Mouse (Mus musculus) liver, adult 2 months (tissue): ENCODE measurements around the gene Cic. TPM values are rescaled to one million over a fixed set of nuclear protein-coding genes. Genes with fewer than 3 reads are reported as not detected.

Source experiments
- DNase-seq: peaks from one replicate; pipeline ENCODE4 v3.0.0-alpha.2; 2011; ENCODE audit warnings: low read depth, low spot score; ENCODE audit errors: extremely low read depth
- H3K27ac ChIP-seq: fragments of 200-500 bp; replicated peaks from 2 replicates; pipeline ENCODE4 v1.5.1; 2012; ENCODE audit warnings: low read depth, mild to moderate bottlenecking, control low read depth, inconsistent platforms, low read length; ENCODE audit not compliant: insufficient read depth
- H3K27me3 ChIP-seq: fragments of 200-500 bp; 2 replicates; pipeline ENCODE4 v1.6.1; 2012; ENCODE audit warnings: mild to moderate bottlenecking, moderate library complexity, low read length, inconsistent platforms; ENCODE audit not compliant: control insufficient read depth, insufficient read depth
- H3K36me3 ChIP-seq: fragments of 200-500 bp; 2 replicates; pipeline ENCODE4 v1.6.1; 2012; ENCODE audit warnings: low read length, inconsistent platforms; ENCODE audit not compliant: control insufficient read depth, insufficient read depth
- H3K4me1 ChIP-seq: fragments of 200-500 bp; 2 replicates; pipeline ENCODE4 v1.6.1; 2011; ENCODE audit warnings: low read length; ENCODE audit not compliant: control insufficient read depth, insufficient read depth
- H3K4me3 ChIP-seq: fragments of 200-500 bp; 2 replicates; pipeline ENCODE4 v1.5.1; 2011; ENCODE audit warnings: low read depth, mild to moderate bottlenecking, control low read depth, low read length, moderate library complexity; ENCODE audit not compliant: insufficient read depth
- H3K79me2 ChIP-seq: fragments of 200-500 bp; 2 replicates; pipeline ENCODE4 v1.6.1; 2012; ENCODE audit warnings: inconsistent platforms, mild to moderate bottlenecking, low read length, moderate library complexity; ENCODE audit not compliant: control insufficient read depth, insufficient read depth
- H3K9ac ChIP-seq: fragments of 200-500 bp; 2 replicates; pipeline ENCODE4 v1.6.1; 2012; ENCODE audit warnings: low read depth, mild to moderate bottlenecking, control low read depth, inconsistent platforms, low read length
- CTCF ChIP-seq: fragments of 200-500 bp; IDR thresholded peaks from 2 replicates; pipeline ENCODE4 v1.5.1; 2011; ENCODE audit warnings: low read depth, low read length, control low read depth
- POLR2A ChIP-seq: fragments of 200-500 bp; IDR thresholded peaks from 2 replicates; pipeline ENCODE4 v1.6.1; 2011; ENCODE audit warnings: low read length, control low read depth; ENCODE audit not compliant: insufficient read depth; ENCODE audit errors: extremely low read depth
- WGBS: fragments of 180-500 bp; shearing (Covaris S2); methylation state at CpG from one replicate; pipeline ENCODE4 v1.1.7; 2018; 5-methylcytosine and 5-hydroxymethylcytosine counted together
- polyA plus RNA-seq: library from polyadenylated mRNA; depleted of rRNA; stranded (reverse); fragments of >200 nt; gene quantifications from 2 replicates; pipeline ENCODE4 v1.2.3, GENCODE M21; 2012
- total RNA-seq: library from RNA; depleted of rRNA; stranded (reverse); fragments of >200 nt; gene quantifications from 2 replicates; pipeline ENCODE4 v1.2.3, GENCODE M21; 2014

The Cic gene
- total and polyA plus RNA-seq, 2 experiments = 5.3 to 23.3 TPM

DNA sequence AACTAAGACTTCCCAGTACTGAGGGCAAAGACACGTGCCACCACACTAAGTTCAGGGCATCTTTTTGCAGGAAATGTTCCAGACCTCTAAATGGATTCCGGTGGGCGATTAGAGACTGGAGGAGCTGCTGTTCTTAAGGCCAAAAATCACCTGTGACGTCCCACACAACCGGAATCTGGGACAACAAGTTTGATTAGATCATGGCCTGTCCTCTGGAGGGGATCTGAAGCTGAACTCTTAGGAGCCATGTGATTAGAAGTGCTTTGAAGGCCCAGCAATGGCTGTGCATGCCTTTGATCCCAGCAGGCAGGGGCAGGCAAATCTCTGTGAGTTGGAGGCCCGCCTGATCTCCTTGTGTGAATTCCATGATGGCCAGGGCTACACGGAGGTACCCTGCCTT lies 26.9 kb upstream of the Cic start:
- Histone ChIP-seq H3K36me3 (peaks cover 4% of the 10 kb centered on the region; the same call in 1 of the 2 replicates), H3K27me3 (no peaks in the 10 kb centered on the region), H3K4me1 (peaks cover 6% of the 10 kb centered on the region), H3K79me2 (peaks cover 17% of the 10 kb centered on the region; the same call in 1 of the 2 replicates), H3K4me3 (no peak overlapping the region), H3K27ac (no peak overlapping the region), H3K9ac (no peak overlapping the region)
- 80% methylated on average over 7 of the region's 7 CpGs for WGBS
- no peak for DNase-seq
- TF ChIP-seq CTCF = no peak
- TF ChIP-seq POLR2A = no peak

DNA sequence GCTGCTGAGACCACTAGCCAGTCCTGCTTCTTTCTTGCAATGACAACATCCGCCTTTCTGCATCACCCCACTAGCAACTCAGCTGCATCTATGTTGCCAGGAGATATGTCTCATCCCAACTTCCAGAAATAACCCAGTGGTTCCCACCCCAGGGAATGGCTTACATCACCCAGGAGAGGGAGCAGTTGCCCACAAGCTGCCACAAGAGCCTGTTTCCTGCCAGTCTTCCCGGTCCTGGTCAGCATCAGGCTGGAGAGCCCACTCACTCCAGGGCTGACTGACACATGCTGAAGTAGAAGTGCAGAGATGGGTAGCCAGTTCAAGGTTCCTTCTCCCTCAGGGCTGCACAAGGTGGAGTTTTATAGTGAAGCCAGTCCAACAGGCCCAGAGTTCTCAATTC lies 26.4 kb upstream of the Cic start:
- Histone ChIP-seq H3K79me2 (peaks cover 18% of the 10 kb centered on the region; the same call in 1 of the 2 replicates), H3K27me3 (no peaks in the 10 kb centered on the region), H3K9ac (no peak overlapping the region), H3K4me3 (no peak overlapping the region), H3K36me3 (peaks cover 4% of the 10 kb centered on the region; the same call in 1 of the 2 replicates), H3K27ac (no peak overlapping the region), H3K4me1 (peaks cover 3% of the 10 kb centered on the region)
- TF ChIP-seq POLR2A = no peak
- TF ChIP-seq CTCF = peak; percentile 82
- WGBS = 33% methylated on average over 2 of the region's 2 CpGs
- DNase-seq = peak; percentile 49

DNA sequence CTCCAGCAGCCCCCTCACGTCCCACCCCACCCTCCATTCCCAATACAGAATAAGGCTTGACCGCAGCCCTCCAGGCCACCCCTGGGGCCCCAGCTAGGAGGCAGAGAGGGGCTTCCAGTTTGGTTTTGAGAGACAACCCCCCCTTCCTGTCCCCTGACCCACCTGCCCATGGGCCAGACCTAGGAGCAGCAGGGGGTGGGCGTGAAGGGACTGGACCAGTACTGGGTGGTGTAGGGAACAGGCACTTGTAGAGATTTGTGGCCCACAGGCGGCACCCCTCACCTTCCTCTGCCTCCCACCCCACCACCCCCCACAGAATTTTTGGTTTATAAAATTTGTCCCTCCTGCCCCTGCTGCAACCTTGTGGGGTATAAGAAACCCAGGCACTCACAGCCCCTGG lies 24.1 kb upstream of the Cic start:
- H3K79me2 ChIP-seq = peaks cover 24% of the 10 kb centered on the region; the same call in 1 of the 2 replicates
- DNase-seq = no peak
- no peak for TF ChIP-seq CTCF
- no peak for TF ChIP-seq POLR2A
- no peak overlapping the region for H3K4me3 ChIP-seq
- peaks cover 4% of the 10 kb centered on the region; the same call in 1 of the 2 replicates for H3K36me3 ChIP-seq
- WGBS = 98% methylated on average over 4 of the region's 4 CpGs
- no peak overlapping the region for H3K27ac ChIP-seq
- H3K9ac ChIP-seq = no peak overlapping the region
- no peaks in the 10 kb centered on the region for H3K27me3 ChIP-seq
- H3K4me1 ChIP-seq = peaks cover 10% of the 10 kb centered on the region

DNA sequence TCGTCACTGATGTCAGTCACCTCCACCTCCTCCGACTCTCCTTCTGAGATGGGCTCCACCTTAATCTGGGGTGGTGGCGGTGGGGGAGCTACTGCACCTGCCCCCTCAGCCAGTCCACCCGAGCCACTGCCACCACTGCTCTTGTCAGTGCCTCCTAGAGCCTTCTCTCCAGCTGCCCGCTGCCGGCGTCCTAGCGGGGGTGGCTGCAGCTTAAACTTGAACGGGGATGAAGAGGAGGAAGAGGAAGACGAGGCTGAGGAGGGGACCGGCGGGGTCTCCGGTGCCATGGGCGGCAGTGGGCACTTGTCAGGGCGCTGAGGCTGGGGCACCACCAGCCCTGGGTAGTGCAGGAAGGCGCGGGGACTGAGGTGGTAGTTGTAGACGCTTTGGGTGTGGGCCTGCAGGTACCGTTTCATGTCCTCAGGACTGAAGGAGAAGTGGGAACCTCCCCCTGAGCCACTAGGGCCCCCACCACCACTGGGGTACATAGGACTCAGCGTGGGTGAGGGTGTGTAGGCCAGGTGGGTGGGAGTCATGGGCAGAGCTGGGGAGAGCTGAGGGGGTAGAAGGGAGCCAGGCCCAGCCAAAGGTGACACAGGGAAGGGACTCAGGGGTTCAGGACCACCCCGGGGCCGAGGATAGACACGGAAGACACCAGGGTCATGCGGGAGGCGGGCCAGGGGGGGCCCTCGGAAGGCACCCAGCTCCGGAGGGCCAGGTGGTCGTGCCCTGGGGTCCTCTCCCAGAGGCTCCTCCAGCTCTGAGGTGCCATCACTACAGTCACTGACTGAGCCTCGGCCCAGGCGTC lies 22.7 kb upstream of the Cic start:
- no peak for DNase-seq
- Histone ChIP-seq H3K36me3 (peaks cover 4% of the 10 kb centered on the region; the same call in 1 of the 2 replicates), H3K79me2 (peaks cover 33% of the 10 kb centered on the region; the same call in 1 of the 2 replicates), H3K27me3 (no peaks in the 10 kb centered on the region), H3K4me1 (peaks cover 12% of the 10 kb centered on the region), H3K4me3 (no peak overlapping the region), H3K27ac (no peak overlapping the region), H3K9ac (no peak overlapping the region)
- WGBS = 92% methylated on average over 30 of the region's 30 CpGs
- TF ChIP-seq POLR2A (no peak), CTCF (no peak)

DNA sequence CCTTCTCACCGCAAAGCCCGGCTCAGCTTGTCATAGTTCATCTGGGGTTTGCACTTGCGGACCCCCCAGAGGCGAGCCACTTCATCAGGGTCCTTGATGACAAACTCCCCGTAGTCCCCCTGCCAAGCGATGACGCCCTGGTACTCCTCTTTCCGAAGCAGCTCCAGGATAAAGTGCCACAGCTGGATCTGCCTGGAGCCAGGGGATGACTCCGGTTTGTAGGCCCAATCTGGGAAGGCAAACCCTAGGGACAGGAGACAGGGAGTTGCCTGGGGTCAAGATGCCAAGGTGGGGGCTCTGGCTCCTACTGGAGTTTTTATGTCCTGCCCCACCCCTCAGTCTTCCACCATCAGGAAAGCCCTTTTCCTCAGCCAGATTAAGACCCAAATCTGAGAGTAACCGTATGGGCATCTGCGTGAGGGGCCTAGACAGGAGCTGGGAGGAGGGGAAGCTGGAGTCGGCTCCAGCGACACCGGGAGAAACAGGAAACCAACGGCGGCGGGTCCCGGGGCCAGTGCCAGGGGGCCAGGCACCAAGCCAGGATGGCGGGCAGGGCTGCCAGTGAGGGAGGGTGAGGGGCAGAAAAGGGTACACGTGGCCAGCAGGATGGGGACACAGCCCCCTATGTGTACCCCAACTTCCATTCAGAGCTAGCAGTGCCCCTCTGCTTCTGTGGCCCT lies 21.3 kb upstream of the Cic start:
- H3K9ac ChIP-seq = no peak overlapping the region
- H3K36me3 ChIP-seq = peaks cover 4% of the 10 kb centered on the region; the same call in 1 of the 2 replicates
- H3K79me2 ChIP-seq = peaks cover 41% of the 10 kb centered on the region; the same call in 1 of the 2 replicates
- TF ChIP-seq CTCF (no peak), POLR2A (no peak)
- WGBS = 45% methylated on average over 20 of the region's 20 CpGs
- no peaks in the 10 kb centered on the region for H3K27me3 ChIP-seq
- DNase-seq = no peak
- H3K27ac ChIP-seq = peak overlapping the region; percentile 25; the same call in 1 of the 2 replicates
- H3K4me3 ChIP-seq = no peak overlapping the region
- peaks cover 12% of the 10 kb centered on the region for H3K4me1 ChIP-seq
